8 mouse cellular contexts compared by ENCODE assay signal in genomic region chr2:35108712-35109111, GRCm38 (mm10). TPM values are rescaled to one million over a fixed set of nuclear protein-coding genes. Genes with fewer than 3 reads are reported as not detected.
A peak's percentile ranks its signal among the peaks of the same experiment; 100 is the strongest.
DNase-seq lines count a peak whose midpoint lies in the region; ATAC-seq and TF ChIP-seq lines count a peak whose summit lies in the region.

No protein-coding gene starts in this region.

- H3K4me3 ChIP-seq in embryonic facial prominence, embryonic 13.5 days: peak overlapping the region; percentile 84
- peak overlapping the region; percentile 93 for H3K4me3 ChIP-seq in heart, embryonic 16.5 days (ENCODE audit: low read length)
- peak overlapping the region; percentile 69 for H3K4me3 ChIP-seq in lung, embryonic 14.5 days (ENCODE audit: low read depth, low read length)

- no peak for ATAC-seq in embryonic facial prominence, embryonic 13.5 days (ENCODE audit: insufficient number of reproducible peaks, insufficient read depth, low FRiP score, low TSS enrichment, low read depth)
- ATAC-seq in heart, embryonic 16.5 days (replicated peaks; ENCODE audit: extremely low read depth, insufficient read depth, low FRiP score): peak; percentile 42
- ATAC-seq in lung, embryonic 14.5 days (ENCODE audit: insufficient read depth): peak; percentile 43
- peak; percentile 53 for ATAC-seq in neutrophil, adult 5-6 weeks (ENCODE audit: extremely low read depth, insufficient number of reproducible peaks, low FRiP score, poor library complexity, severe bottlenecking)

- peak overlapping the region; percentile 85 for H3K27ac ChIP-seq in embryonic facial prominence, embryonic 13.5 days
- peak overlapping the region; percentile 91 for H3K27ac ChIP-seq in heart, embryonic 16.5 days (ENCODE audit: low read length)
- peak overlapping the region; percentile 88 for H3K27ac ChIP-seq in lung, embryonic 14.5 days (ENCODE audit: low read depth)

- no peaks in the 10 kb centered on the region for H3K27me3 ChIP-seq in embryonic facial prominence, embryonic 13.5 days
- no peaks in the 10 kb centered on the region for H3K27me3 ChIP-seq in heart, embryonic 16.5 days (ENCODE audit: control insufficient read depth, insufficient read depth, low read length)
- no peaks in the 10 kb centered on the region for H3K27me3 ChIP-seq in lung, embryonic 14.5 days (ENCODE audit: insufficient read depth, low read length)

- 28% methylated on average over 3 of the region's 3 CpGs for WGBS in embryonic facial prominence, embryonic 13.5 days
- WGBS in heart, embryonic 16.5 days: 35% methylated on average over 3 of the region's 3 CpGs
- WGBS in lung, embryonic 14.5 days: 27% methylated on average over 3 of the region's 3 CpGs

- peak; percentile 71 for TF ChIP-seq CTCF in lung, embryonic 14.5 days (IDR thresholded peaks at IDR 0.05; ENCODE audit: low read depth)

- 0 out of 2 replicates have a peak, but pooled peaks cover 2% of the 10 kb centered on the region for H3K36me3 ChIP-seq in embryonic facial prominence, embryonic 13.5 days
- 0 out of 2 replicates have a peak, but pooled peaks cover 4% of the 10 kb centered on the region for H3K36me3 ChIP-seq in heart, embryonic 16.5 days (ENCODE audit: control insufficient read depth, insufficient read depth)
- H3K36me3 ChIP-seq in lung, embryonic 14.5 days (ENCODE audit: insufficient read depth): no peaks in the 10 kb centered on the region

- H3K9me3 ChIP-seq in embryonic facial prominence, embryonic 13.5 days: no peaks in the 10 kb centered on the region
- no peaks in the 10 kb centered on the region for H3K9me3 ChIP-seq in heart, embryonic 16.5 days (replicated peaks; ENCODE audit: control insufficient read depth, low read length)
- H3K9me3 ChIP-seq in lung, embryonic 14.5 days (ENCODE audit: low read depth, low read length): no peaks in the 10 kb centered on the region

- DNase-seq in CD8-positive naive resting alpha-beta T cell, adult 2 months (ENCODE audit: low read depth in 2 of 2, low spot score in 2 of 2): peak; percentile 34 to 53
- peak; percentile 62 for DNase-seq in ZHBTc4 (ENCODE audit: low read depth, low spot score)
- DNase-seq in layer of hippocampus, adult 18-20 months (ENCODE audit: low spot score in 2 of 2): peak; percentile 21 to 68
- peak; percentile 73 for DNase-seq in lung, embryonic 14.5 days
- peak; percentile 49 to 62 for DNase-seq in thymus, postnatal 36 days

- H3K4me1 ChIP-seq in embryonic facial prominence, embryonic 13.5 days: no peaks in the 10 kb centered on the region
- H3K4me1 ChIP-seq in heart, embryonic 16.5 days (ENCODE audit: control insufficient read depth, insufficient read depth, low read length): peaks cover 8% of the 10 kb centered on the region
- no peaks in the 10 kb centered on the region for H3K4me1 ChIP-seq in lung, embryonic 14.5 days (ENCODE audit: insufficient read depth)

- peak overlapping the region; percentile 71 for H3K4me2 ChIP-seq in embryonic facial prominence, embryonic 13.5 days
- peak overlapping the region; percentile 96 for H3K4me2 ChIP-seq in heart, embryonic 16.5 days (ENCODE audit: low read depth, low read length)
- H3K4me2 ChIP-seq in lung, embryonic 14.5 days: peak overlapping the region; percentile 86

- peak overlapping the region; percentile 78 for H3K9ac ChIP-seq in embryonic facial prominence, embryonic 13.5 days
- H3K9ac ChIP-seq in heart, embryonic 16.5 days (ENCODE audit: low read length): peak overlapping the region; percentile 87
- peak overlapping the region; percentile 67 for H3K9ac ChIP-seq in lung, embryonic 14.5 days

RNA-seq across cellular contexts. Expression of gene Cntrl, which starts 0.6 kb away (rescaled TPM):
- polyA plus RNA-seq in embryonic facial prominence, embryonic 13.5 days (2015; fragmentation: Nextera tagmentation; extraction: Ambion mirVana): 32.1 and 32.3 TPM in 2 replicates
- 19.7 and 21.3 TPM in 2 replicates for polyA plus RNA-seq in heart, embryonic 16.5 days (2015; fragmentation: Nextera tagmentation; extraction: Ambion mirVana)
- total RNA-seq in layer of hippocampus, adult 18-20 months (2021): 1 to 10 TPM; 9.1 to 10.0 TPM
- polyA plus RNA-seq in lung, embryonic 14.5 days (2014; fragmentation: Nextera tagmentation; extraction: Ambion mirVana): 30.5 and 30.8 TPM in 2 replicates
- total RNA-seq in neutrophil, adult 5-6 weeks (2017): 218 and 252 TPM in 2 replicates

RNA-seq across cellular contexts. Expression of gene AI182371, which starts 7.4 kb away (rescaled TPM):
- polyA plus RNA-seq in embryonic facial prominence, embryonic 13.5 days (2015; fragmentation: Nextera tagmentation; extraction: Ambion mirVana): 0.30 and 0.61 TPM in 2 replicates
- 0.10 and 0.42 TPM in 2 replicates for polyA plus RNA-seq in heart, embryonic 16.5 days (2015; fragmentation: Nextera tagmentation; extraction: Ambion mirVana)
- under 1 TPM in 1 of 2 experiments, not detected in 1; 0.25 TPM for total RNA-seq in layer of hippocampus, adult 18-20 months (2021)
- 0.15 TPM in 1 of 2 replicates, not detected in the other for polyA plus RNA-seq in lung, embryonic 14.5 days (2014; fragmentation: Nextera tagmentation; extraction: Ambion mirVana)
- total RNA-seq in neutrophil, adult 5-6 weeks (2017): 1.7 and 2.7 TPM in 2 replicates

RNA-seq across cellular contexts. Expression of gene Hc, which starts 47.5 kb away (rescaled TPM):
- polyA plus RNA-seq in embryonic facial prominence, embryonic 13.5 days (2015; fragmentation: Nextera tagmentation; extraction: Ambion mirVana): 0.52 TPM in 1 of 2 replicates, not detected in the other
- polyA plus RNA-seq in heart, embryonic 16.5 days (2015; fragmentation: Nextera tagmentation; extraction: Ambion mirVana): 0.09 and 0.35 TPM in 2 replicates
- under 1 TPM in 1 of 2 experiments, not detected in 1; 0.41 TPM for total RNA-seq in layer of hippocampus, adult 18-20 months (2021)
- 0.49 and 1.5 TPM in 2 replicates for polyA plus RNA-seq in lung, embryonic 14.5 days (2014; fragmentation: Nextera tagmentation; extraction: Ambion mirVana)
- not detected in 2 replicates for total RNA-seq in neutrophil, adult 5-6 weeks (2017)
